Mouse (Mus musculus): ENCODE results near the gene Vmn1r191. TPM values are rescaled to one million over a fixed set of nuclear protein-coding genes. Genes with fewer than 3 reads are reported as not detected.

The Vmn1r191 gene
- not detected for polyA plus RNA-seq (2017; shearing (Covaris generic))

DNA sequence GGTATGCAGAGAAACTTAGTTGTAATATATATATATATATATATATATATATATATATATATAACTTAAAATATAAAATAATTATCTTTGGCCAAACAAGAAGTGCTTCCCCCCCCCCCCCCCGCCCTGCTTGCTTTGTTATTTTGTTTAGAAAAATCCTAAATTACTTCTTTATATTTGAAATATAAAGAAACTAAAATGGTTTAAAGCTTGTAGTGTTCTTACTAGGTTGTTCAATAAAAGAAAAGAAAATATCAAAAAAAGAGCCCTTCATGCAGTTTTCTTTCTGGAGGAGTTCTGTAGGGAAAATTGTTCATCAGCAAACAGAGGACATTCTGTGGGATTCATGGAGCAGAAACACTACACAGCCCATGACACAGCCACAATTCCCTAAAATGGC, at the start of gene Vmn1r191:
Vmn1r191 (minus strand) TSS at position 101 of the 400 bp plus-strand sequence.

DNA sequence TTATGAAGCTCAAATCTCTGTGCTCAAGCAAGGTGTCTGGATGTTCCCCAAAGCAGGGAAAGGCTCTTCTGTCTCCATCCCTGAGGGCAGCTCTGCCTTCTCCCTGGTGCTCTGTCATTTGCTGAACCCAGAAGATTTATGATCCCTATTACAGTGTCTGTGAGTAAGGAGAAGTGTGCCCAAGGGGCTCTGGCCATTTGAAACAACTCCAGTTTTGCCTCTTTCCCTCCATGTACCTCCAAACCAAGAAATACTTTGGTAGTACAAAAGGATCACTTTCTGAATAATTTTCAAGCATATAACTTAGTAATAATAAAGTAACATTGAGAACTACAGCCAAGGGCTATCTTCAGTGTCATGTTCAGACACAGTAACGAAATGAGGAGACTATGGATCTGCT, 39.3 kb upstream of the Vmn1r191 start, which contains the start of gene Vmn1r193:
Vmn1r193 (minus strand) TSS at position 101 of the 400 bp plus-strand sequence.

DNA sequence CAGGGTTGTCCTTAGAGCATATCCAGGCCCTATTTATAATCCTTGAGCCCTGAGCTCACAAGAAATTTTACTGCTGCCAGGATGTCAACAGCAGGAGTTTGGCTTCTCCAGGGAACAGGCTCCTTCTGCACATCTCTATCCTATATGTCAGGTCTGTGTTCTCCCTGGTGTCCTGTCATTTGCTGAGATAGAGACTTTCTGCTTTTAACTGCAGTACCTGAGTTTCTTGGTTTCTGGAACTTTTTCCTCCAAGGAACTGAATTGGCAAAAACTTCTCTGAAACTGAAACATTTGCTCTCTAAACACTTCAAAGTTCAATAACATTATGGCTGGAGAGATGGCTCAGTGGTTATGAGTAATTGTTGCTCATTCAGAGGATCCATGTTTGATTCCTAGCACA, 7.3 kb upstream of the Vmn1r191 start, which contains the start of gene Vmn1r192:
Vmn1r192 (minus strand) TSS at position 101 of the 400 bp plus-strand sequence.

Other genes starting within 250 kb of the Vmn1r191 start
- 0.17 TPM for gene Zfp184, start 238.9 kb downstream of the Vmn1r191 start, polyA plus RNA-seq (2017; shearing (Covaris generic))
- gene Pom121l2, start 202.8 kb downstream of the Vmn1r191 start, polyA plus RNA-seq (2017; shearing (Covaris generic)) = not detected
- 0.77 TPM for gene Prss16, start 174.2 kb downstream of the Vmn1r191 start, polyA plus RNA-seq (2017; shearing (Covaris generic))
- gene Hist1h2ah, start 148.4 kb downstream of the Vmn1r191 start, polyA plus RNA-seq (2017; shearing (Covaris generic)) = 1.9 TPM
- not detected for gene Hist1h2bk, start 148.1 kb downstream of the Vmn1r191 start, polyA plus RNA-seq (2017; shearing (Covaris generic))
- gene Hist1h4i, start 142.6 kb downstream of the Vmn1r191 start, polyA plus RNA-seq (2017; shearing (Covaris generic)) = 11.9 TPM
- 1.5 TPM for gene Hist1h2ag, start 141.0 kb downstream of the Vmn1r191 start, polyA plus RNA-seq (2017; shearing (Covaris generic))
- gene Hist1h2bj, start 140.8 kb downstream of the Vmn1r191 start, polyA plus RNA-seq (2017; shearing (Covaris generic)) = 2.9 TPM
- not detected for gene Vmn1r188, start 99.5 kb downstream of the Vmn1r191 start, polyA plus RNA-seq (2017; shearing (Covaris generic))
- not detected for gene Vmn1r189, start 78.1 kb downstream of the Vmn1r191 start, polyA plus RNA-seq (2017; shearing (Covaris generic))
- not detected for gene Vmn1r192, start 7.2 kb upstream of the Vmn1r191 start, polyA plus RNA-seq (2017; shearing (Covaris generic))
- not detected for gene Vmn1r193, start 39.2 kb upstream of the Vmn1r191 start, polyA plus RNA-seq (2017; shearing (Covaris generic))
- gene Vmn1r194, start 60.2 kb upstream of the Vmn1r191 start, polyA plus RNA-seq (2017; shearing (Covaris generic)) = not detected
- not detected for gene Vmn1r195, start 86.6 kb upstream of the Vmn1r191 start, polyA plus RNA-seq (2017; shearing (Covaris generic))
- not detected for gene Vmn1r196, start 106.0 kb upstream of the Vmn1r191 start, polyA plus RNA-seq (2017; shearing (Covaris generic))
- gene Vmn1r197, start 140.6 kb upstream of the Vmn1r191 start, polyA plus RNA-seq (2017; shearing (Covaris generic)) = 0.07 TPM
- 0.06 TPM for gene Vmn1r198, start 166.4 kb upstream of the Vmn1r191 start, polyA plus RNA-seq (2017; shearing (Covaris generic))
- not detected for gene Vmn1r199, start 195.8 kb upstream of the Vmn1r191 start, polyA plus RNA-seq (2017; shearing (Covaris generic))
- not detected for gene Vmn1r200, start 206.4 kb upstream of the Vmn1r191 start, polyA plus RNA-seq (2017; shearing (Covaris generic))

Measured in CD4-positive, CD25-positive, alpha-beta regulatory T cell, adult 9 weeks (primary cell).